Mouse (Mus musculus) stomach, embryonic 16.5 days (tissue): ENCODE results near the gene Lypd4. TPM values are rescaled to one million over a fixed set of nuclear protein-coding genes. Genes with fewer than 3 reads are reported as not detected.

Source experiments
- polyA plus RNA-seq: library from polyadenylated mRNA; unstranded; fragments of >200 nt; fragmentation: Nextera tagmentation; extraction: Ambion mirVana; gene quantifications from 2 replicates; pipeline ENCODE4 v1.2.1, GENCODE M21; 2015

The Lypd4 gene
- polyA plus RNA-seq, 1 experiment from 2014 or later = not detected

Other genes starting within 250 kb of the Lypd4 start
- gene Lypd3, start 233.4 kb downstream of the Lypd4 start, polyA plus RNA-seq = 95.4 and 131 TPM in 2 replicates
- gene Tex101, start 193.3 kb downstream of the Lypd4 start, polyA plus RNA-seq = not detected in 2 replicates
- not detected in 2 replicates for gene BC049730, start 160.7 kb downstream of the Lypd4 start, polyA plus RNA-seq
- not detected in 2 replicates for gene Gm4763, start 143.0 kb downstream of the Lypd4 start, polyA plus RNA-seq
- gene Cd177, start 109.6 kb downstream of the Lypd4 start, polyA plus RNA-seq = 5.2 and 6.8 TPM in 2 replicates
- 1.2 and 1.4 TPM in 2 replicates for gene Ceacam10, start 92.7 kb downstream of the Lypd4 start, polyA plus RNA-seq
- 11.4 and 20.6 TPM in 2 replicates for gene Gm9844, start 7.7 kb downstream of the Lypd4 start, polyA plus RNA-seq
- gene Dmrtc2, start 116 bp upstream of the Lypd4 start, polyA plus RNA-seq = not detected in 2 replicates
- 2,107 and 2,375 TPM in 2 replicates for gene Rps19, start 14.4 kb upstream of the Lypd4 start, polyA plus RNA-seq
- 2.0 and 2.3 TPM in 2 replicates for gene Cd79a, start 27.4 kb upstream of the Lypd4 start, polyA plus RNA-seq
- 67.2 and 73.5 TPM in 2 replicates for gene Arhgef1, start 33.0 kb upstream of the Lypd4 start, polyA plus RNA-seq
- not detected in 2 replicates for gene Gm4881, start 74.6 kb upstream of the Lypd4 start, polyA plus RNA-seq
- gene Rabac1, start 102.8 kb upstream of the Lypd4 start, polyA plus RNA-seq = 186 and 227 TPM in 2 replicates
- gene Atp1a3, start 136.0 kb upstream of the Lypd4 start, polyA plus RNA-seq = 3.5 and 3.9 TPM in 2 replicates
- gene Grik5, start 202.4 kb upstream of the Lypd4 start, polyA plus RNA-seq = 3.6 and 4.0 TPM in 2 replicates
- 23.1 and 25.2 TPM in 2 replicates for gene Zfp574, start 202.6 kb upstream of the Lypd4 start, polyA plus RNA-seq